Mouse (Mus musculus) gastrocnemius, postnatal 25 days (tissue): Measurements from ENCODE around the gene Gm4070. TPM values are rescaled to one million over a fixed set of nuclear protein-coding genes. Genes with fewer than 3 reads are reported as not detected.
A peak's percentile ranks its signal among the peaks of the same experiment; 100 is the strongest.
"Not testable (repeated sequence)": the region's sequence is repeated elsewhere in the genome, so short reads cannot be mapped to it uniquely, and the experiment has no call there.

Experiments used
- DNase-seq: peaks from one replicate; pipeline ENCODE4 v3.0.0; 2022
- long read RNA-seq, 2 experiments: library from polyadenylated mRNA; stranded (forward); transcript quantifications; one replicate each; pipeline ENCODE4 v2.0.0; 2021
- total RNA-seq, 2 experiments: library from RNA; stranded (reverse); gene quantifications; 1 replicate in 1 of 2; 2 replicates in 1 of 2; pipeline ENCODE4 v1.2.3; 2021

Gm4070 gene
- total RNA-seq, result 1 to 10 TPM; 3.0 to 3.6 TPM
- long read RNA-seq, experiment 1, result 0 reads
- long read RNA-seq, experiment 2, result 0 reads

DNA sequence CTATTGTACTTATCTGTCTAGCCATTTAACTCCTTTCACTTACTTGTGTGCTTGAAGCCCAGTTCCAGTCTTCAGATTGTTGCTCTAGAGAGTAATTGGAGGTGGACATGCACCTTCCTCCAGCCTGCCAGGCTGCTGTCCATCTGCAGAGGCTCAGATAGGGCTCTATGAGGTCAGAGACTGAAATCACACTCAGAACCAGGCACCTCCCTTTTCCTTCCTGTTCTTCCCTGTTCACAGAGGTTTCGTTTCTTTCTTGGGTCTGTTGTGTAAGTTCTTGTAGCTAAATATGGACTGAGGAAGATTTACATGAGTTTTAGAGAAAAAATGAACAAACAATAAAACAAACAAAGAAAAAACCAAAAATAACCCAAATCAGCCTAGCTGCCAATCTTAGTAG lies at the start of gene Gm4070:
Gene Gm4070, minus strand, starts transcription at position 156 of the 400 bp plus-strand sequence.
- DNase-seq, result peak; percentile 2

DNA sequence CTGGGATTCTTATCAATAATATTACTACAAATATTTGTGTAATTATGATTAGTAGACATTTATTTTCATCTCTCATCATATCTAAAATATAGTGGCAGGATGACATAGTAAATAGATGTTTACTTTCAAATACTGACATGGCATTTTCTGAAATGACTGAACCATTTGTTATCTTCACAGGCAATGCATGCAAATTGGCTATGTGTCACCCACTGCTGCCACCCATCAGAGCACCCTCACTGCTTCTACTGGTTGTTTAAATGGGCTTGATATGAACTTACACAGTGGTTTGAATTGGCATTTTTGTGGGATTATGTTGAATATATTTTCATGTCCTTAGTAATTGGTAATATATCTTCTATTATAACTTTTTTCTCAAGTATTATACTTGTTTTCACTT lies 773 bp upstream of the Gm4070 start:
- DNase-seq, result not testable (repeated sequence)

DNA sequence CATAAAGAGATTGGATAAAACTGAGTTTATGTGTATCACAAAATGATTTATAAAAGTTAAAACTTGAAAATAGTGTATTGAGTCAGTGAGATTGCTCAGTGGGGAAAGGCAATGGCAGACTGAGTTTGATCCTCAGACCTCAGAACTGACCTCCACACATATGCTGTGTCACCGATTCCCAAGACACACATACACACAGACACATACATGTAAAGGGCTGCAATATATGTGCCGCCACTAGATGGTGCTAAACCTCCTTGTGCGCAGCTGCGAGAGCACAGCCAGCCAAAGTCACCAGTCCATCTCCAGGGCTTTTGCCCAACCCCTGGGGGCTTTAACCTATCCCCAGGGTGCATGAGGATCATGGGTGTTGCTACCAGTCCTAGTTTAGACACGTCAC lies 1.4 kb downstream of the Gm4070 start:
- not testable (repeated sequence) for DNase-seq

- DNase-seq, result not testable (repeated sequence)
These were observed 8.5 kb downstream of the Gm4070 start for GRCm38 (mm10) chr7:105945238-105945637.

DNA sequence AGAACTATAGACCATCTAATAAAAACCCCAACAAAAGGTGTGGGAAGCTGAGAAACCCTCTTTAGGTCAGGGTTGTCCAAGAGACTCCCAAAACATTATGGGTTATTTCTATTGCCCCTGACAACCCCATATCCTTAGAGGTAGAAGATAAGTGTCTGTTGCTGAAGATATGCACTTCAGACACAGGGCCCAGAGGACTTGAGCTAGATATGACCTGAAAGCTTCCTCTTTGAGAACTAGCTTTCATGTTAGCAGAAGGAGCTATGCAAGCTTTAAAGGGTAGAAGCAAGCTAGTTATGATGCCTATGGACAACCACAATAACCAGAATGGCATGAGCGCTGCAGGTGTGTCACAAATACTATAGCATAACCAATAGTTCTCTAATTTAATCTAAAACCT lies 21.6 kb downstream of the Gm4070 start:
- not testable (repeated sequence) for DNase-seq

DNA sequence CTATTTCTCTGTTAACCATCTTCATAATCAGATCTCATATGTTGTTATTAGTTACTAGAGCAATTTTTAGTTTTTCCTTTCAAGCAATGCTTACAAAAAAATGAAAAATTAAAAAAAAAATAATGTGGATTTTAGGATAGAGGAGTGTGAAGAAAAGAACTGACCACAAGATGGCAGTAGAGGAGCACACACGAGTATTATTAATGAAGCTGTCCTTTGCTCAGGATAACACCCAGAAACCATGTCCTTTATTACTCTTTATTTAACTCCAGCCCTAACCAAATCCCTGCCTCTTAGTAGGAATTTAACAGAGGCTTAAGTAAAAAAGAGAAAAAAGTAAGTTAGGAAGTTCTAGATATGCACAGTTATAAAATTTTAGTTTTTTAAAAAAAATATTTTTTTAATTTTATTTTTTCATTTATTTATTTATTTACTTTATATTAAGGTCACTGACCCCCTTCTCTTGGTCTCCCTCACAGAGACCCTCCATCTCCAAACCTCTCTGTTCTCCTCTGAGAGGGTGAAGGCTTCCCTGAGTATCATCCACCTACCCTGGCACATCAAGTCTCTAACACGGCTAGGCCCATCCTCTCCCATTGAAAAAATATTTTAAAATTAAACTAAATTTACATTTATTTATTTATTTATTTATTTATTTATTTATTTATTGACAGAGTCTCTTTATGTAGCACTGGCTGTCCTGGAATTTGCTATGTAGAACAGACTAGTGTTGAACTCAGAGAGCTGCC lies 70.0 kb downstream of the Gm4070 start:
- not testable (repeated sequence) for DNase-seq

DNA sequence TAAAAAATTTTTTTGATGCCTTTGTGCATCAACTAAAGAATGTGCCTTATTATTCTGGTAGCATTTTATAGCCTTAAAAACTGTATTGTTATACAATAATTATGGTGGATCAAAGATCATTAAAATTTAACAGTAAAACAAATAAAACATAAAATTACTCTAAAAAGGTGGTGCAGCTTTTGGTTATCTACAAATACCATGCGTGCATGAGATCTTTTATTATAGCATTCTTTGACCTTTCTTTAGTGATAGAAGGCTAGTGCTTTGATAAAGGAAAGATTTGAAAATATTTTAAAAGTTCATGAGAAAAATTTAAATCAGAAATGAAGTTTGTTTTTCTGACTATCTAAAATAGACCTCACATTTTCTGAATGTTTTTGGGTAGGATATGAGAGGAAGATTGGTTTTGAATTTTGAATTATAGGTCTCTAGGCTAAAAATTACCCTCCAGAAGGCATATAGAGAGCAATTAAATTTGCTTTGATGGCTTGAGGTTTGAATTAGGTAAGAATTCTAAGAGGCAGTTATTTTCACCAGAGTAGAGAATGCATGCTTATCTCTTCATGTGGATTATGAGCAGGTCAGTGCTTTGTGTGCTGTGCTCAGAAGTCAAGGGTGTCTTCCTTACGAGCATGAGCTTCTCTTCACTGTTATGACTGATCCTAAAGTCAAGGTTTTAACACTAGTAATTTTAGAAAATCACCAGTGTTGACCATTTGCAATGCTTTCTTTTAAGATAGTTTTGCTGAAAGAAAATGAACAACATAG lies 73.9 kb downstream of the Gm4070 start:
- DNase-seq, result not testable (repeated sequence)

- not testable (repeated sequence) for DNase-seq
These were observed 97.8 kb downstream of the Gm4070 start for GRCm38 (mm10) chr7:105855718-105856560.

Other genes starting within 250 kb of the Gm4070 start
- 10 to 100 TPM; 49.9 to 59.5 TPM for gene Ilk, start 217.4 kb downstream of the Gm4070 start, total RNA-seq
- gene Rrp8, start 216.6 kb downstream of the Gm4070 start, total RNA-seq, result 1 to 10 TPM; 8.9 to 9.0 TPM
- gene Taf10, start 209.6 kb downstream of the Gm4070 start, total RNA-seq, result 10 to 100 TPM; 79.5 to 84.6 TPM
- 10 to 100 TPM; 37.5 to 38.7 TPM for gene Tpp1, start 201.7 kb downstream of the Gm4070 start, total RNA-seq
- gene Dchs1, start 166.3 kb downstream of the Gm4070 start, total RNA-seq, result 1 to 10 TPM; 4.3 to 5.3 TPM
- 100 to 1,000 TPM in 1 of 2 experiments, 10 to 100 TPM in 1; 98.2 to 104 TPM for gene Mrpl17, start 142.9 kb downstream of the Gm4070 start, total RNA-seq